23 mouse cellular contexts compared by ENCODE assay signal in the genomic region with DNA sequence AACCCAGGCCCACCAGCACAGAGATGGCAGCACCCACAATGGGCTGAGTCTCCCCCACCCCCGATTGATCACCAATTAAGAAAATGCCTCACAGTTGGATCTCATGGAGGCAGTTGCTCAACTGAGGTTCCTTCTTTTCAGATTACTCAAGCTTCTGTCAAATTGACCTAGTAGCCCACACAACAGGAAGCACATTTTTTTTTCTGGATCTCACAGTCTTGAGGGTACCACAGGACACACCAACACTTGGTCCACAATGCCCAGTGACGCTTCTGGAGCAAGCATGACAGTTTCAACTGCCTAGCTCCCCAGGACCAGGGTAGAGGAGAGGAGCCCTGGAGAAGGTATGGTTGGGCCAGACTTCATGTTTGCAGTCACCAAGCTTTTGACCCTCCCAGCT. TPM values are rescaled to one million over a fixed set of nuclear protein-coding genes. Genes with fewer than 3 reads are reported as not detected.
DNase-seq lines count a peak whose midpoint lies in the region; ATAC-seq and TF ChIP-seq lines count a peak whose summit lies in the region.
"Had no signal": no experiment of that assay in that cellular context is flagged by ENCODE, and none has a peak within 500 bp of the region (broad histone marks: within the 10 kb centered on the region; RNA-seq: fewer than 3 reads in every experiment).

No protein-coding gene starts in this region.

- H3K9me3 ChIP-seq in liver, embryonic 15.5 days (replicated peaks), result no peaks in the 10 kb centered on the region
- no peaks in the 10 kb centered on the region for H3K9me3 ChIP-seq in liver, embryonic 11.5 days (ENCODE audit: control insufficient read depth, low read length)
- H3K9me3 ChIP-seq: embryonic facial prominence, embryonic 15.5 days; forebrain, embryonic 12.5 days; hindbrain, embryonic 15.5 days had no signal

- 0 out of 2 replicates have a peak, but pooled peaks cover 9% of the 10 kb centered on the region for H3K4me1 ChIP-seq in liver, embryonic 15.5 days (replicated peaks)
- peaks cover 4% of the 10 kb centered on the region; the same call in 1 of the 2 replicates for H3K4me1 ChIP-seq in liver, embryonic 11.5 days (replicated peaks; ENCODE audit: control insufficient read depth, insufficient read depth, low read length)
- peaks cover 22% of the 10 kb centered on the region for H3K4me1 ChIP-seq in bone marrow macrophage, adult 2 months (ENCODE audit: control insufficient read depth, insufficient read depth, low read length)

- WGBS in liver, embryonic 15.5 days (ENCODE audit: insufficient replicate concordance), result 35% methylated on average over 2 of the region's 2 CpGs
- WGBS in liver, embryonic 11.5 days, result 45% methylated on average over 2 of the region's 2 CpGs

- no peak for TF ChIP-seq POLR2A in bone marrow macrophage, adult 2 months (IDR thresholded peaks at IDR 0.05; ENCODE audit: borderline replicate concordance, low read depth, low read length)

- TF ChIP-seq CTCF in bone marrow macrophage, adult 2 months (IDR thresholded peaks at IDR 0.05; ENCODE audit: low read depth, low read length), result no peak

- 0 out of 2 replicates have a peak, but pooled peaks have one; percentile 25 for ATAC-seq in liver, embryonic 15.5 days (ENCODE audit: insufficient read depth)
- no peak for ATAC-seq in liver, embryonic 11.5 days (replicated peaks; ENCODE audit: low FRiP score)
- ATAC-seq in granulocyte monocyte progenitor cell, adult 5-6 weeks (replicated peaks; ENCODE audit: poor library complexity, severe bottlenecking), result peak; percentile 87
- peak; percentile 74 for ATAC-seq in megakaryocyte, adult 5-6 weeks (ENCODE audit: poor library complexity, severe bottlenecking)
- ATAC-seq: forebrain, postnatal 0 days; intestine, embryonic 16.5 days had no signal

- no peak overlapping the region for H3K9ac ChIP-seq in liver, embryonic 15.5 days
- H3K9ac ChIP-seq in liver, embryonic 11.5 days (ENCODE audit: low read depth, low read length), result no peak overlapping the region
- H3K9ac ChIP-seq: embryonic facial prominence, embryonic 15.5 days; forebrain, embryonic 12.5 days; forebrain, postnatal 0 days; hindbrain, embryonic 15.5 days had no signal

- H3K36me3 ChIP-seq in liver, embryonic 15.5 days (replicated peaks), result no peaks in the 10 kb centered on the region
- H3K36me3 ChIP-seq in liver, embryonic 11.5 days (ENCODE audit: control insufficient read depth, insufficient read depth, low read length), result no peaks in the 10 kb centered on the region
- H3K36me3 ChIP-seq: embryonic facial prominence, embryonic 15.5 days; forebrain, embryonic 12.5 days; hindbrain, embryonic 15.5 days had no signal

- no peak for DNase-seq in liver, embryonic 11.5 days (ENCODE audit: low spot score)
- DNase-seq in urinary bladder, postnatal 14 days (ENCODE audit: low spot score), result no peak
- DNase-seq in frontal cortex, postnatal 14 days (ENCODE audit: low spot score in 2 of 2), result no peak
- DNase-seq: adrenal gland, postnatal 10 days; cerebellum, adult 11-12 months; cerebellum, adult 9-10 months; cerebellum, postnatal 25 days; forebrain, postnatal 0 days; gastrocnemius, adult 2 months; gastrocnemius, postnatal 25 days; heart, adult 11 months; heart, postnatal 10 days; heart, postnatal 4 days had no signal

- H3K27me3 ChIP-seq in liver, embryonic 15.5 days, result peaks cover 46% of the 10 kb centered on the region
- peaks cover 43% of the 10 kb centered on the region for H3K27me3 ChIP-seq in liver, embryonic 11.5 days (replicated peaks; ENCODE audit: control insufficient read depth, insufficient read depth, low read length)
- H3K27me3 ChIP-seq: hindbrain, embryonic 15.5 days had no signal

- H3K4me2 ChIP-seq in liver, embryonic 15.5 days, result no peak overlapping the region
- no peak overlapping the region for H3K4me2 ChIP-seq in liver, embryonic 11.5 days
- H3K4me2 ChIP-seq: embryonic facial prominence, embryonic 15.5 days; forebrain, embryonic 12.5 days had no signal

- no peak overlapping the region for H3K27ac ChIP-seq in liver, embryonic 15.5 days (replicated peaks)
- H3K27ac ChIP-seq in liver, embryonic 11.5 days (ENCODE audit: low read depth, low read length), result no peak overlapping the region
- H3K27ac ChIP-seq in bone marrow macrophage, adult 2 months (ENCODE audit: insufficient read depth, low read depth, low read length), result peak overlapping the region; percentile 81
- H3K27ac ChIP-seq: embryonic facial prominence, embryonic 15.5 days; forebrain, embryonic 12.5 days; gastrocnemius, adult 2 months; hindbrain, embryonic 15.5 days had no signal

- H3K4me3 ChIP-seq in liver, embryonic 15.5 days (replicated peaks), result no peak overlapping the region
- no peak overlapping the region for H3K4me3 ChIP-seq in liver, embryonic 11.5 days (ENCODE audit: low read depth, low read length)
- no peak overlapping the region for H3K4me3 ChIP-seq in bone marrow macrophage, adult 2 months (ENCODE audit: insufficient read depth, low read length)
- H3K4me3 ChIP-seq: embryonic facial prominence, embryonic 15.5 days; erythroblast, embryonic 14.5 days; forebrain, embryonic 12.5 days; gastrocnemius, adult 2 months; hindbrain, embryonic 15.5 days had no signal

RNA-seq across cellular contexts. Expression of a gene that starts 3.6 kb away (rescaled TPM):
- polyA plus RNA-seq in liver, embryonic 15.5 days (2015; fragmentation: Nextera tagmentation; extraction: Ambion mirVana), result 0.10 and 0.16 TPM in 2 replicates
- polyA plus RNA-seq in liver, embryonic 11.5 days (2014; fragmentation: Nextera tagmentation; extraction: Ambion mirVana), result 0.01 and 0.17 TPM in 2 replicates
- 0.28 and 0.32 TPM in 2 replicates for polyA plus RNA-seq in bone marrow macrophage, adult 2 months (2012; ENCODE audit: insufficient read depth, insufficient read length, missing spikeins)
- total RNA-seq in granulocyte monocyte progenitor cell, adult 5-6 weeks (2014; fragmentation: Nextera tagmentation), result 0.49 and 2.0 TPM in 2 replicates
- 0.09 and 0.21 TPM in 2 replicates for total RNA-seq in granulocyte monocyte progenitor cell, adult 5-6 weeks (2017)
- 0.13 TPM in 1 of 2 replicates, not detected in the other for total RNA-seq in megakaryocyte, adult 5-6 weeks (2015)
- total RNA-seq in megakaryocyte, adult 5-6 weeks (2017), result under 0.01 TPM in 1 of 2 replicates, not detected in the other
- total RNA-seq: MEL had no signal
- polyA plus RNA-seq: erythroblast, embryonic 14.5 days had no signal

RNA-seq across cellular contexts. Expression of a gene that starts 28.6 kb away (rescaled TPM):
- polyA plus RNA-seq in liver, embryonic 15.5 days (2015; fragmentation: Nextera tagmentation; extraction: Ambion mirVana), result 52.5 and 56.7 TPM in 2 replicates
- polyA plus RNA-seq in liver, embryonic 11.5 days (2014; fragmentation: Nextera tagmentation; extraction: Ambion mirVana), result 121 and 131 TPM in 2 replicates
- 16.9 and 27.2 TPM in 2 replicates for polyA plus RNA-seq in bone marrow macrophage, adult 2 months (2012; ENCODE audit: insufficient read depth, insufficient read length, missing spikeins)
- total RNA-seq in granulocyte monocyte progenitor cell, adult 5-6 weeks (2014; fragmentation: Nextera tagmentation), result 56.5 and 65.6 TPM in 2 replicates
- total RNA-seq in granulocyte monocyte progenitor cell, adult 5-6 weeks (2017), result 57.2 and 65.2 TPM in 2 replicates
- 29.8 and 50.6 TPM in 2 replicates for total RNA-seq in megakaryocyte, adult 5-6 weeks (2015)
- total RNA-seq in megakaryocyte, adult 5-6 weeks (2017), result 36.5 and 39.0 TPM in 2 replicates
